Mouse (Mus musculus) liver, postnatal 0 days (tissue): ENCODE measurements around the gene Capzb.

ENCODE experiments used
- CTCF ChIP-seq: sonication (generic); IDR thresholded peaks from 2 replicates; pipeline ENCODE4 v1.5.1; 2016; ENCODE audit warnings: antibody characterized with exemption, low read depth
- EP300 ChIP-seq: IDR thresholded peaks from 2 replicates; pipeline ENCODE4 v1.6.1; 2016; ENCODE audit warnings: antibody characterized with exemption, low read depth, mild to moderate bottlenecking

DNA sequence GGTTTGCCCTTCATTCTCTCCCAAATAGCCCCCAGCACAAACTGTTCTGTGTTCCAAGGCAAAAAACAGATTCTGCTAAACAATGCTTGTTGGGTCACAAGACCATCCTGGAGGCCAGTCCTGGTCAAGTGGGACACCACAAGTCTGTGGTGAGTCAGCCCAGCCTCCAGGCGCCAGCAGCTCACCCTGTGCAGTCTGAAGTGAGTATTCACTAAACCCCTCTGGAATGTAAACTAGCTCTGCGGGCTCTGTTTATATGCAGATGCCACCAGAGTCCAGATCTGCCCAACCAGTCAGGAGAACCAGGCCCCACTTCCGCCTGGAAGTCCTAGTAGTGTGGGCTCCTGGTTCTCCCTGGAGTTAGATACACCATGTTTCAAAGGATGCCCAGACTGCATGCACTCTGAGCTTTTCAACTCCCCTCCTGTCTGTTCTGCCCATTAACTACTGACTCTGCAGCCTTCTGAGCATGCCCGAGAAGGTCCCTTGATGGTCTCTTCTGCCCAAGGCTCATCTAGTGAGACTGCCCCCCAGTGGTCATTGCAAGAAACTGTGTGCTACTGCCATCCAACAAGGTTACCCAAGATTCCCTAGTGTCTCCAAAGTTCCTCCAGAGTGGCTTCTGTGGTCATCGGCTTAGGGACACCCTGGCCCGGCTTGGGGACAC, 39.9 kb downstream of the Capzb start:
- TF ChIP-seq CTCF (peak; percentile 82), EP300 (no peak)
